Mouse (Mus musculus): Measurements from ENCODE around the gene Fgfr2.
"Not testable (repeated sequence)": the region's sequence is repeated elsewhere in the genome, so short reads cannot be mapped to it uniquely, and the experiment has no call there.

Fgfr2 gene

GRCm38 (mm10) chr7:132665664-132666382, 457.3 kb downstream of the Fgfr2 start:
- DNase-seq (ENCODE audit: low read depth, low spot score), result no peak

- no peak for DNase-seq (ENCODE audit: low read depth, low spot score)
Measured at GRCm38 (mm10) chr7:132664815-132665214, 458.3 kb downstream of the Fgfr2 start.

- not testable (repeated sequence) for DNase-seq (ENCODE audit: low read depth, low spot score)
Measured at GRCm38 (mm10) chr7:132662831-132663230, 460.3 kb downstream of the Fgfr2 start.

GRCm38 (mm10) chr7:132659633-132660032, 463.5 kb downstream of the Fgfr2 start:
- DNase-seq (ENCODE audit: low read depth, low spot score), result no peak

- DNase-seq (ENCODE audit: low read depth, low spot score), result no peak
Measured at GRCm38 (mm10) chr7:132658688-132659087, 464.5 kb downstream of the Fgfr2 start.

- no peak for DNase-seq (ENCODE audit: low read depth, low spot score)
Measured at GRCm38 (mm10) chr7:132658058-132658450, 465.1 kb downstream of the Fgfr2 start.

- DNase-seq (ENCODE audit: low read depth, low spot score), result no peak
Measured at GRCm38 (mm10) chr7:132657371-132658057, 465.6 kb downstream of the Fgfr2 start.

GRCm38 (mm10) chr7:132656548-132656947, 466.6 kb downstream of the Fgfr2 start:
- peak; percentile 84 for DNase-seq (ENCODE audit: low read depth, low spot score)

- peak; percentile 91 for DNase-seq (ENCODE audit: low read depth, low spot score)
Measured at GRCm38 (mm10) chr7:132656075-132656474, 467.1 kb downstream of the Fgfr2 start.

GRCm38 (mm10) chr7:132654412-132654811, 468.7 kb downstream of the Fgfr2 start:
- no peak for DNase-seq (ENCODE audit: low read depth, low spot score)

- no peak for DNase-seq (ENCODE audit: low read depth, low spot score)
Measured at GRCm38 (mm10) chr7:132646514-132646913, 476.6 kb downstream of the Fgfr2 start.

GRCm38 (mm10) chr7:132644605-132645279, 478.4 kb downstream of the Fgfr2 start:
- DNase-seq (ENCODE audit: low read depth, low spot score), result no peak

GRCm38 (mm10) chr7:132641606-132642005, 481.5 kb downstream of the Fgfr2 start:
- DNase-seq (ENCODE audit: low read depth, low spot score), result no peak

GRCm38 (mm10) chr7:132640946-132641345, 482.2 kb downstream of the Fgfr2 start:
- no peak for DNase-seq (ENCODE audit: low read depth, low spot score)

- peak; percentile 65 for DNase-seq (ENCODE audit: low read depth, low spot score)
Measured at GRCm38 (mm10) chr7:132638446-132639087, 484.6 kb downstream of the Fgfr2 start.

- DNase-seq (ENCODE audit: low read depth, low spot score), result no peak
Measured at GRCm38 (mm10) chr7:132637292-132637691, 485.9 kb downstream of the Fgfr2 start.

- no peak for DNase-seq (ENCODE audit: low read depth, low spot score)
Measured at GRCm38 (mm10) chr7:132631313-132631712, 491.8 kb downstream of the Fgfr2 start.

GRCm38 (mm10) chr7:132627448-132627847, 495.7 kb downstream of the Fgfr2 start:
- DNase-seq (ENCODE audit: low read depth, low spot score), result no peak

GRCm38 (mm10) chr7:132626174-132626573, 497.0 kb downstream of the Fgfr2 start:
- DNase-seq (ENCODE audit: low read depth, low spot score), result no peak

GRCm38 (mm10) chr7:132624161-132624560, 499.0 kb downstream of the Fgfr2 start:
- no peak for DNase-seq (ENCODE audit: low read depth, low spot score)

GRCm38 (mm10) chr7:132619975-132620918, 502.9 kb downstream of the Fgfr2 start:
- no peak for DNase-seq (ENCODE audit: low read depth, low spot score)
